Mouse (Mus musculus) megakaryocyte, adult 5-6 weeks (primary cell): ENCODE measurements around the gene Gabarapl1. TPM values are rescaled to one million over a fixed set of nuclear protein-coding genes. Genes with fewer than 3 reads are reported as not detected.

Experiments
- ATAC-seq: 2 replicates; pipeline ENCODE4 v1.8.0; 2016; ENCODE audit warnings: mild to moderate bottlenecking, inconsistent platforms; ENCODE audit not compliant: poor library complexity, severe bottlenecking
- total RNA-seq, 2 experiments: library from RNA; stranded (forward) in 1 of 2; stranded (reverse) in 1 of 2; fragments of 153-499, 151-499 nt in 1 of 2; fragments of 221-1000, 200-1000 nt in 1 of 2; gene quantifications; 2 replicates each; pipeline versions ENCODE4 v1.2.3 to v1.2.4; 2015 to 2017

Gabarapl1 gene
- total RNA-seq, 2 experiments from 2014 or later: 7.4 to 20.7 TPM

GRCm38 (mm10) chr6:129534627-129535190, 1.7 kb downstream of the Gabarapl1 start:
- ATAC-seq: no peak

- ATAC-seq: no peak
These were observed 2.8 kb downstream of the Gabarapl1 start for GRCm38 (mm10) chr6:129535723-129536122.

GRCm38 (mm10) chr6:129538555-129538954, 5.6 kb downstream of the Gabarapl1 start:
- ATAC-seq: no peak

- ATAC-seq: no peak
These were observed 9.0 kb downstream of the Gabarapl1 start for GRCm38 (mm10) chr6:129541931-129542330.

- no peak for ATAC-seq
These were observed 9.6 kb downstream of the Gabarapl1 start for GRCm38 (mm10) chr6:129542540-129542939.

- ATAC-seq: peak; percentile 75
These were observed 11.0 kb downstream of the Gabarapl1 start for GRCm38 (mm10) chr6:129543709-129544606.

- ATAC-seq: no peak
These were observed 14.3 kb downstream of the Gabarapl1 start for GRCm38 (mm10) chr6:129547277-129547676.

GRCm38 (mm10) chr6:129548009-129548408, 15.0 kb downstream of the Gabarapl1 start:
- peak; percentile 76 for ATAC-seq

- ATAC-seq: no peak
These were observed 24.5 kb downstream of the Gabarapl1 start for GRCm38 (mm10) chr6:129557298-129558023.

- peak; percentile 98 for ATAC-seq
These were observed 26.1 kb downstream of the Gabarapl1 start for GRCm38 (mm10) chr6:129558946-129559640.

- peak; percentile 8; the same call in 1 of the 2 replicates for ATAC-seq
These were observed 26.7 kb downstream of the Gabarapl1 start for GRCm38 (mm10) chr6:129559641-129560027.

- ATAC-seq: peak; percentile 92
These were observed 32.3 kb downstream of the Gabarapl1 start for GRCm38 (mm10) chr6:129565257-129565656.

GRCm38 (mm10) chr6:129575315-129575714, 42.4 kb downstream of the Gabarapl1 start:
- peak; percentile 68 for ATAC-seq

- no peak for ATAC-seq
These were observed 44.6 kb downstream of the Gabarapl1 start, which contains the start of gene Klre1 for GRCm38 (mm10) chr6:129577605-129578004. Gene Klre1 (plus strand): TSS chr6:129577905.

GRCm38 (mm10) chr6:129581274-129581673, 48.3 kb downstream of the Gabarapl1 start:
- peak; percentile 73 for ATAC-seq

GRCm38 (mm10) chr6:129581896-129582295, 48.9 kb downstream of the Gabarapl1 start:
- no peak for ATAC-seq

- ATAC-seq: peak; percentile 69
These were observed 50.1 kb downstream of the Gabarapl1 start for GRCm38 (mm10) chr6:129583014-129583413.

- ATAC-seq: peak; percentile 94
These were observed 58.5 kb downstream of the Gabarapl1 start, which contains the start of gene Klrd1 for GRCm38 (mm10) chr6:129591508-129591907. Gene Klrd1 (plus strand): TSS chr6:129591782.
